Mouse (Mus musculus): ENCODE measurements around the gene Prdm1.

The Prdm1 gene

DNA sequence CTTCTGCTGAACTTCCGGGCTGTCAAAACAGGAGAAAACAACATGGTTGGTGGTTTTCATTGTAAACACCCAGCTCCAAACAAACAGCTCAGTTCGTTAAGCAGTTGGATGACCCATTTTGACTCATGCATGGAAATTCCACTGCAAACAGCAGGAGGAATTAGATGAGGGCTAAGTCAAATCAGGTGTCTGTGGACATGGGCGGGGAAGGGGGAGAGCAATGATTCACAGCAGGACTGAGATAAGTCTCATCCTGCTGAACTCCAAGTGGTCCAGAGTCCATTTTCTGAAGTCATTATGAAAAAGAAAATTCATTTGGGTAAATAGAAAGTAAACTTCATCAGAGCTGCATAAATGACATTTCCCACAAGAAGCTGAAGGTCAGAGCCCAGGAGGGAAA is 108.1 kb downstream of the Prdm1 start:
- DNase-seq (ENCODE audit: low spot score) = no peak

DNA sequence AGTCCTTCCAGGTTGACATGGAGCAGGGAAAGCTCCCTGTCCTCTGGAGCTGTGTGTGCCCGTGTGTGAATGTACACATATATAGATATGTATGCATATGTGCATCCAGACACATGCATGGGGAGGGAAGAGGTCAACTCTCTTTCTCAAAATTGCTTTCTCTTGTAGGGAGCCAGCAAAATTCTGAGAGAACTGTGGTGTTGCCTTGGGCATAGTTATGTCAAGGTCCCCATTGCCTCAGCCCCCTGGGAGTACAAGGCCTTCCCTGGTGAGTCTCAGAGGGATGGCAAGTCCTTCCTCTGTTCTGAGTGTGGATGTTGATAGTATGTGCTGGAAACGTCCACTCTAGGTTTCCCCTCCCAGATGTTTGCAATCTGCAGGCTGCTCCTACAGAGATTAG is 109.4 kb downstream of the Prdm1 start:
- DNase-seq (ENCODE audit: low spot score) = no peak

DNA sequence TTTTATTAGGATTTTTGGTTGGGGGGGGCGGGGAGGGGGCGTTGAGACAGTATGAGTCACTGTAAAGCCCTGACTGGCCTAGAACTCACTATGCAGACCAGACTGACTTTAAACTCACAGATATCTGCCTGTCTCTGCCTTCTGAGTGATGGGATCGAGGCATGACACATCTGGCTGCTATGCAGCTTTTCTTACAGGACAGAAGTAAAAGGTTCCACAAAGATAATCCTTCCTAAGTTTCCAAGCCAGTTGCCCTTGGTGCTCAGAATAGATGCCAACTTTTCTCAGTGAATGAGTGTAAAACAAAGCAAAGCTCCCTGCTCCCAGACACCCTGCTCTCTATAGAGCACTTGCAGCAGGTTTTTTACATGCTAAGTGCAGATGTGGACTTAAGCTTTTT is 112.7 kb downstream of the Prdm1 start:
- no peak for DNase-seq (ENCODE audit: low spot score)

DNA sequence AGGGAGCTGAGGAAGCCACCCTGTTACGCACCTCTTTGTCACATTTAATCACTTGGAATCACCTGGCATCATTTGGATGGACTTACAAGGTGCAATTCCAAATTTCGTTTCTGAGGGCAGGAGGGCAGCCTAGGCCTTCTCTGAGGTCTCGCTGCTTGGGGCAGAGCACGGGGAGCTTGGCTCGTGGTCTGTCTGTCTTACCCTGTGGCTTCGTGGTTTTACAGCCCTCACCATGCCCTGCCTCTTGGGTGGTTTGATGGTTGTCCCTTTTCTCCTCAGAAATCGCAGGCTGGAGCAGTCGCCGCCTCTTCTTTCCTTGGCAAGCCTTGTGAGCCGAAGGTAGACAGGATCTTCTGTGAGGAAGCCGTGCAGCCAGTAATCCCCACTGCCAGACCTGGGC is 118.3 kb downstream of the Prdm1 start:
- DNase-seq (ENCODE audit: low spot score) = no peak

DNA sequence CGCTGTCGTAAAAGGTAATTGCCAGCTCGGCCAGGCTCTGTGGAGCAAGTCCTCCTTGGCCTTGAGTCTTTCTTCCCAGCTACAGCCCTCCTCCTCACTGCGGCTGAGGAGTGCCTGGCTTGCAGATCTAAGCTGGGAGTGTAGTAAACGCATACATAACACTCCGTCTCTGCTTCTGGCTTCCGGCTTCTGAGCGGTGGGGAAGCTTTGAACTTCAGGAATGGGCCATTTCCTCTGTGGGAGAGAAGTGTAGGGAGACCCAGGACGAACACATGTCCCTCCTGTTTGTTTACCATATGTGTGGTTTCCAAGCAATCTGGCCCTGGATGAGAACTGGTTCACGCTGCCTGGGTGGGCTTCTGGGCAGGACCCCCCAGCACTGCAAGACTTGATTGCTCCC is 119.2 kb downstream of the Prdm1 start:
- no peak for DNase-seq (ENCODE audit: low spot score)

DNA sequence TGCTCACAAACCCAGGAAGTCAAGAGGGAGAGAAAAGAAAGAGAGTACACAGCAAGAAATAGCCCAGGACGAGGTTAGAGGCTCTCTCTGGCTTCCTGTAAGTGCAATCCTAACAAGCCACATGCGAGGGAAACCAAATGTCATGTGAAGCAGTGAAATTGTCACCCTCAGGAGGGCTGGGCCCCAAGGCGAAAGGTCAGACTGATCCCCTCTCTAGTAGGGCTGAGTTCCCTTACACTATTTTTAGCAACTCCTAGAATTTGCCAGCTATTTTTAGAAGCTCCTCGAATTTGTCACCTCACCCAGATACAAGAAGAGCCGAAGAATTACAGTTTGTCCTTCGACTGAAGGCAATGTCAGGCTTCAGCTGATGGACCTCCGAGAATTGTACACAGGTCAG is 124.9 kb downstream of the Prdm1 start:
- no peak for DNase-seq (ENCODE audit: low spot score)

DNA sequence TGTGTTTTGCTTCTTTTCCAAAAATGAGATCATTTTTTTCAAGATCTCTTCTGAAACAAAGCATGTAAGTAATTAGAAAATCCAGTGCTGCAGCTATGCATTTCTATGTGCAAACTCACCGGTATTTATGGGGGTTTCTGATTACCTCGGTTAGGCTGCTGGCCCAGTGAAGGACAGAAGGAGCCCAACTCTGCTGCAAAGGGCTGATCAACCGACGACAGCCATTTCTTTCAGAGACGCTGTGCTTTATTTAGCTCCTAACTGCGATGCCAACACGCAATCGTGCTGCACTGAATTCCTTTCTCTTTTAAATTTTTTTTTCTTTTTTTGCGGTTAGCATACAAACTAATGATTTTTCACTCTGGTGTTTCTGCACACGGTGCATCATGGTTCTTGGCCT is 126.7 kb downstream of the Prdm1 start:
- DNase-seq (ENCODE audit: low spot score) = no peak

DNA sequence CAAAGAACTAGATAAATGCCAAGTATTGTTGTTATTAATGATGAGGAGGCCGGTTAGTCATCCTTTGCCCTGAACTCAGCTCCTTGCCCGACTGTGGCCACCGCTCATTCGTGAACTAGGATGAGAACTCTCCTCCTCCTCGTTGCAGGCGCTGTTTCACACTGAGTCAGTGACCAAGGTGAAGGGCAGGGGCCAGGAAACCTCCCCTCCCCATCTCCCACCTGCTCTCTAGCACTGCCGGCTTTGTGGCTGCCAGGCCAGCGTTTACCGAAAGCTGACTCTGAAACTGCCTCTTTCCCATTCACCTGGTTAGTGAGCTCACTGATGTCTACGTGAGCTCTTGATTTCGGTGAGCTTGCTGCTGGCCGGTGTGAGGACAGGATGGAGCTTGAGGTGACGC is 127.7 kb downstream of the Prdm1 start:
- DNase-seq (ENCODE audit: low spot score) = no peak

DNA sequence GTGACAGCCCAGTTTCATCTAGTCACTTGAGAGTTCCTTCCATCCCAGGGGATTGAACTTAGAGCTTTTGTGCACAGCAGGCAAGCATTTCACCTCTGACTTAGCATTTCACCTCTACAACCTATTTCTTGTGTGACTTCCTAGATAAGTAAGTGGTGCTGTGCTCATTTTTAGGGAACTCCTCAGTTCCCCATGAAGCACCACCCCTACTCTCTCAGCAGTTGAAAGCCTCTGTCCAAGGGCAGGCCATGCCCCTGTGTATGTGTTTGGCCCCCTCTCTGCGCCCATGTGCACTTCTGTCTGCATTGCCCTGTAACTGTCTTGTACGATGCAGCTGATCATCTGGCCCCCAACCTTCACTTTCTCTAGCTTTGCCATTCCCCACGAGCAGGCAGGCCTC is 128.2 kb downstream of the Prdm1 start:
- DNase-seq (ENCODE audit: low spot score) = no peak

DNA sequence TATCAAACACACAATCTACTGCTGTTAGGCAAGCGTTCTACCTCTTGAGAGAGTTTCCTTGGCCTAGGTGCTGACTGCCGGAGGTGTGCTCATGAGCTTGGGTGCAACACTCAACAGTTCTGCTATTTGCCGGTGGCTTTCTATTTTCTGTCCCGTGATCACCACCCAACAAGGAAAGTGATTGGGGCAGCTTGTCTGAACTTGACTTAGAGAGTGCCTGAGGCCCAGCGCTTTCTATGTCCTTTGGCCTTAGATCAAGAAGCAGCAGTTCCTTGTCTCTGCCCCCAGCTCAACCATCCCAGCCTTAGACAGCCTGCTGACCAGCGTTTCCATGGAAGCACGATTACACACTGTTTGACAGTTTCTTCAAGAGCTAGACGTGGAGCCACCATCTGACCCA is 135.4 kb downstream of the Prdm1 start:
- no peak for DNase-seq (ENCODE audit: low spot score)

DNA sequence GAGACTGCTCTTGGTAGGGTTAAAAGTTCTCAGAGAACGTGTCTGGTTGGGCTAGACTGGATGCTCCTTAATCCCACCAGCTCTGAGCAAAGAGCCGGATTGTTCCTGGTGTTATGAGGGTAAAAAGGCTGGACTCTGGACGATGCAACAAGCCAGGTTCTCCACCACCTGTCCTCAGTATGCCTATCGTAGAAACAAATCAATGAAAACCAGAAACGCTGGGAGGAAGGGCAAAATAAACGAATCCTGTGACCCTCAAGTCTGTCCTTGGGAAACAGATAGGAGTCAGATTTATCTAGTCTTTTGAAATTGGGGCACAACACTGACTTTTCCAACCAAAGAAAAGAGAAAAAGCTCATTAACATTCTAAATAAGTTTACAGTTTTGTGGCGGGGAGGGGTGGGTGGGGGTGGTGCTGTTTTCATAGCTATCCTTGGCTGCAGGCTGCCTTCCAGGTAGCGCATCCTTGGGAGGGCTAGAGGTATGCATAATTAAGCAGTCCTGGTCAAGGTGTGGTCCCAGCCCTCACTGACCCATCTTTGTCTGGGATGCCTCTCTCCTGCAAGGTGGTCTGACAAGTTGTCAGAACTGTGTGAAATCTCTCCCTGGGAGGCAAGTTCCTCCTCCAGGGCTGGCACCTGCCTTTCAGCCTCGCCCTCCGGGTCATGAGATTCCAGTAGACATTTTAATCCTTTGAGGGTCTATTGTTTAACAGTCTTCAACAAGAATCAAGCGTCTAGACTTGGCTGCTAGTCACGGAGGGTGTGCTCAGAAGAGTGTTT is 136.6 kb downstream of the Prdm1 start:
- no peak for DNase-seq (ENCODE audit: low spot score)

DNA sequence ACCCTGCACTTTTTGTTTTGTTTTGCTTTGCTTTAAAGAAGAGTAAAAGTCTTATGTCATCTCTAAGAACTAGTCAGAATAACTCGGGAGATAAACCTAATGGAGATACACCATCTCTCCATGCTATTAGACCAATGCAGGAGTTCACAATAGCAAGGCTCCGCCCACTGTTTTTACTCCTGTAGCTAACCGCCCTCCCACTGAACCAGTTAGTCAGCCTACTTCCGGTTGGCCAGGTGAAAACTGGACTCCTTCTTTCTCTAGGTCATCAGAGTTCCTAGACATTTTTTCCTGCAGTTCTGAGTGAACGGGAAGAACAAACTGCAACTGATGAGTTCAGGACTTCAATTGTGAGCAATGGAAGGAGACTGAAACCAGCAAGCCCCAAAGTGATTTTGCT is 138.0 kb downstream of the Prdm1 start:
- DNase-seq (ENCODE audit: low spot score) = no peak

DNA sequence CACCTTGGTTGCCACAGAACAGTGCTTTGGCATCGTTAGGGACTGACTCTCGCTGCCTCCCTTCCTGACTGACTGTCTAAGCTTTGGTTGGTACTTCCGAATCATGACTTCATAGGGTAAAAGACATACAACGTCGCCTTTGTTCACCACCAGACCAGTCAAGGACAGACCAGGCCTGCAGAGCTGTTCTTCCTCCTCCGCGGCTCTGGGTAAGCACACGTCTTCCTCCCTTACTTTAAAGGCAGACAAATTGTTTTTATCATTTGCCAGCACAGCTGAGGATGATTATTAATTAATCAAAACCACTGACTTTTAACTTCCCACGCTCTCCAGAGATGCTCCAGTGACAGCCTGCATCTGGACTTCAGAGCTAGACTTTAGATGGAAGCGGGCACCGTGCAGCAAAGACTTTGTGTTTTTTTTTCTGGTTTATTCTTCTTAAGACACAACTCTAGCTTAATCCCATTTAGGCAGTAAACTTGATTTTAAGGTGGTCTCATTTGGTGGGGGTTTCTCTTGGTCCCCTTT is 139.5 kb downstream of the Prdm1 start:
- DNase-seq (ENCODE audit: low spot score) = no peak
